Mouse (Mus musculus) kidney, adult 8-10 months (tissue): ENCODE results near the gene Msi1.

ENCODE experiments used
- DNase-seq, 2 experiments: peaks; one replicate each; pipeline ENCODE4 v3.0.0; 2022

Gene Msi1

DNA sequence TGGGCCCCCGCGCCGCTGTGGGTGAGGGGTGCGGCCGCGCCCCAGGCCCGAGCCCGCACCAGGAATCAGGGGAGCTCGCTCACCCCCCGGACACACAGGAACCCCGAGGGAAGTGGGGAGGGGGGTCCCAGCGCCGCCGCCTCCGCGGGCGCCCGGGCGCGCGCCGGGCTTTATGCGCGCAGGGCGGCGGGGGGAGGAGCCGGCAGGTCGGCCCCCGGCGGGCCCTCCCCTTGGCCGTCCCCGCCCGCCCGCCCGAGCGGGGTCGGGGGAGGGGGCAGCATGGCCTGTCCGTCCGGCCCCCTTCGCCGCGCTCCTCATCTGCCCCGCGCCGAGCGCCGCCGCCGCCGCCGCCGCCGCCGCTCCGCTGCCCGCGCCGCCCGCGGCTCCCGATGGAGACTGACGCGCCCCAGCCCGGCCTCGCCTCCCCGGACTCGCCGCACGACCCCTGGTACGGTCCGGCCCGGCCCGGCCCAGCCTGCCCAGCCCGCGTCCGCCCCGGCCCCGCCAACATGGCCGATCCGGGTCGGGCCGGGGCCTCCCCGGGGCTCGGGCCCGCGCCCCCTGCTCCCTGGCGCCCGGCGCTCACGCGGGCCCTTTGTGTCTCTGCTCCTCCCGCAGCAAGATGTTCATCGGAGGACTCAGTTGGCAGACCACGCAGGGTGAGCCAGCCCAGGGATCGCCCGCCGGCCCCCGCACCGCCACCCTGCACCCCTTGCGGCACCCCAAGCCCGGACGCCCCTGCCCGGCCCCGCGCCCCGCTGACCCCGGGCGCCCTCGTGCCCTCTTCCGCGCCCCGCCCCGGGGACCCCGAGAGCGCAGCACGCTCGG lies at the start of gene Msi1:
Gene Msi1 (plus strand): TSS at position 241 of the 828 bp plus-strand sequence.
- DNase-seq, result no peak

- no peak for DNase-seq
Measured at GRCm38 (mm10) chr5:115391935-115392334, 37.5 kb upstream of the Msi1 start.

DNA sequence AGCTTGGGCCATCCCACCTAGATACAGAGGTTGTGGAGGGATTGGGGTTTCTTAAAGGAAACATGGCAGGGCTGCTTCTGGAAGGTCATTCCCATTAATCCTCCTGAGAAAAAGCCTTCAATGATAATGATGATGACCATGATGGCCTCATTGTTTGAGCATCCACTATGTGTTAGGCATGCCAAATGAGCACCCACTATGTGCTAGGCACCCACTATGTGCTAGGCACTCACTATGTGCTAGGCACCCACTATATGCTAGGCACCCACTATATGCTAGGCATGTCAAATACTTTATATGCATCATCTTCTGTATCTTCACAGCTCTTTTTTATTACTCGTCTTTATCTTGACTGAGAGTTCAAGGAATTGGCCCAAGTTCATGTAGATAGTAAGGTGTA lies 36.4 kb upstream of the Msi1 start:
- DNase-seq, result no peak

DNA sequence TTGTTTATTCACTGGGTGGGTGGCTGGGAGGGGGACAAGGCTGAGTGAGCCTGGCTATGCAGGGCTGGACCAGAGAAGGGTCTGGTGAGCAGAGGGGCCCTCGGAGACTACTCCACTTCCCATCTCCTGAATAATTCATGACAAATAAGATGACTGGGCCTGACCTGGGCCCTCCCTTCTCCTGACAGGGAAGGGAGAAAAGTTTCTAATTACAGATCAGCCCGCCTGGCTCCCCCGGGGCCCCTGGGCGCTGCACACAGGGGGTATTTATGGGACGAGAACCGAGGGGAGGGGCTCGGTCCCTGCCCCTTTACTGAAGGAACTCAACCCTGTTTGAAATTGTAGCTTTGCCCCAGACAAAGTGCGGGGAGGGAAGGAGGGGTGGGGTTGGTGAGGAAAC lies 35.2 kb upstream of the Msi1 start:
- no peak for DNase-seq

- no peak for DNase-seq
Measured at GRCm38 (mm10) chr5:115394836-115395235, 34.6 kb upstream of the Msi1 start.

GRCm38 (mm10) chr5:115396654-115397053 lies 32.7 kb upstream of the Msi1 start:
- DNase-seq, result no peak

GRCm38 (mm10) chr5:115397839-115398780 lies 31.3 kb upstream of the Msi1 start:
- no peak for DNase-seq

- no peak for DNase-seq
Measured at GRCm38 (mm10) chr5:115402063-115402462, 27.3 kb upstream of the Msi1 start.

DNA sequence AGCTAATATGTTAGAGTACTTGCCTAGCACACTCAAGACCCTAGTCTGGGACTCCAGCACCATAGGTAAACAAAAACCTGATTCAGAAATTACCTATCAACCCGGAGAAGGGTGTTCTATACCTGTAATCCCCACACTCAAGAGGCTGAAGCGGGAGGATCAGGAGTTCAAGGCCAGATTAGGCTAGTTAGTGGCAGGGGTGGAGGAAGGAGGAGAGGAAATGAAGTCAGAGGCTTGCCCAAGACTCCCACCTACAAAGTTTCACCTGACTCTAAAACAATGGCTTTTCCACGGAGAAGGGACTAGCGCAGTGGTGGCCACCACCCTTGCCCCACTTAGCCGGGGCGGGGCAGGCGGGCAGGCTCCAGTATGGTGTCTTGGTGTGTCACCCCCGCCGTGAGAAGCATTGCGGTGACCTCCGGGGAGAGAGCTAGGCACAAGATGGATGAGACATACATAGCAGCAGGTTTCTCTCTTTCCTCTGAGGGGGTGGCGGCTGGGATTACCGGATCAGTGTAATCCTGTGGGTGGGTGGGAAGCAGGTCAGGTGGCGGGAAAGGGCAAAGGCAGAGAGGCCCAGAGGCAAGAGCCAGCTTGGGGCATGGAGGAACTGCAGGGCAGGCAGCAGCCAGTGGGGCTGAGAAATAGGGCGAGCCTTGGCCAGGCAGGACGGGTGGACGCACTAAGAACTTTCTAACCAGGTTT lies 25.8 kb upstream of the Msi1 start:
- no peak for DNase-seq

GRCm38 (mm10) chr5:115404241-115404794 lies 25.1 kb upstream of the Msi1 start:
- no peak for DNase-seq

DNA sequence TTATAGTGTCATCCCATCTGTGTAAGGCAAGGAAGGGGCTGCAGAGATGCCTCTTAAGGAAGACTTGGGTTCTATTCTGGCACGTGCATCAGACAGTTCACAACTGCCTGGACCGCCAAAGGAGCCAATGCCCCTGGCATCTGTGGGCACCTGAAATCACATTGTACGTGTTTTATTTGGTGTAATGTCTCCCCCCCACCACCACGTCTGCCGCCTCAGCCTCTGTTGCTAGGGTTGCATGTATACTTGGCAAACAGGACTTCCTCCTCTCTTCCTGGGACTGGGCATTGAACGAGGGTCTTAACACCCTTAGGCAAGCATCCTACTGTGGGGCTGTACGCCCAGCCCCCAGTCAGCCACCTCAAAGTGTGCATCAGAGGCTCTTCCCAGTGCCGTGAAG lies 24.2 kb upstream of the Msi1 start:
- no peak for DNase-seq

DNA sequence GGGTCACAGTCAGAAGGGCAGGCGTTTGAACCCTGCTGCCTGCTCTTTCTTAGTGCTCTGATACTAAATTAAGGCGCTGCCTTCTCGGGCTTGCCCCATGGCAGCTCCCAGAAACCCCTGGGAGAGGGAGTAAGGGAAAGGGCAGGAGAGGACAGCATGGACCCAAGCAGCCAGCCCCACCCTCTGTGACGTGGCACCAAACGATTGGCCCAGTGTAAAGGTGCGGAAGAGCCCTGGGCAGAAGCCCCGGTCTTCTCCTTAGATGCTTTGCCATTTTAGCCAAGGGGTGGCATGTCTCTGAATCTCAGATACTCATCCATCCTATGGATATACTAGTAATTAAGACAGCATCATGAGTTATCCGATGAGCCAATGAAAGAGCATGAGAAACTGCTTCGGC lies 21.3 kb upstream of the Msi1 start:
- no peak for DNase-seq

DNA sequence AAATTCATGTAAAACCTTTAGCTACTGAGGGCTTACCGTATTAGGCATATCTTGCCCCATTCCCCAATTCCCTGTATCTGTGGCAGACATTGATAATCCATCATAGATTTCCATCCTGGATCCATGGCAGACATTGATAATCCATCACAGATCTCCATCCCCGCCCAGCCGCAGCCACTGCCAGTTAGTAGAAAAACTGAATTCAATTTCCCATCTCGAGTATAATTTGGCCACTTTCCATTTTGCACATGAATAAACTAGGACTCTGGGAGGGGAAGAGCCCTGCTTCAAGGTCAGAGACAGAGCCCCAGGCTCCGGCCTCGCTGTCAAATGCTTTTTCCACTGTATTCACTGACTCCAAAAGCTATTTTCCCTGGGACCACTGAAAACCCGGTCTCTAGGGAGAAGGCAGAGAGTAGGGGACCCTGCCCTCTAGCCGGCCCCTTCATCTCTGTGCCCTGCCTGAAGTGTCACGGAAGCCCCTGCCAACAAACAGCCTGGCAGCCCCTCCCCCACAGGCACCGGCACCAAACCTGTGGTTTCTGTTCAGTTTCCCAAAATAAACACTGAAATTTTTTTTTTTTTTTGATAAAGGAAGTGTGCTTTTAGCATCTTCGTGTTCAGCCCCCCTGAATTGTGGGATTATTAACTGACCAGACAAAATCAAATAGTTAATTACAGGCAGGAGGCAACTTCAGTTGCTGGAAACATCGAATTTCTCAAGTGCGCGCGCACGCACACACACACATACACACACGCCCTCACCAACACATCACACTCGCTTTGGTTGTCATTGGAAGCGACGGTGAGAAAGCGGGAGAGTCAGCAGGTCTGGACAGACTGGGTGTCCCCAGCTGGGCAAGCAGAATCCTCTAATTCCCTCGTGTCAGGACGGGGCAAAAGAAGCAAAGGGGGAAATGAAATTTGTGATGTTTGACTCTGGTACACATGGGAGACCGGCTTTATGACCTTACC lies 14.0 kb upstream of the Msi1 start:
- DNase-seq, result no peak

GRCm38 (mm10) chr5:115428831-115429358 lies 504 bp upstream of the Msi1 start:
- DNase-seq, result no peak

DNA sequence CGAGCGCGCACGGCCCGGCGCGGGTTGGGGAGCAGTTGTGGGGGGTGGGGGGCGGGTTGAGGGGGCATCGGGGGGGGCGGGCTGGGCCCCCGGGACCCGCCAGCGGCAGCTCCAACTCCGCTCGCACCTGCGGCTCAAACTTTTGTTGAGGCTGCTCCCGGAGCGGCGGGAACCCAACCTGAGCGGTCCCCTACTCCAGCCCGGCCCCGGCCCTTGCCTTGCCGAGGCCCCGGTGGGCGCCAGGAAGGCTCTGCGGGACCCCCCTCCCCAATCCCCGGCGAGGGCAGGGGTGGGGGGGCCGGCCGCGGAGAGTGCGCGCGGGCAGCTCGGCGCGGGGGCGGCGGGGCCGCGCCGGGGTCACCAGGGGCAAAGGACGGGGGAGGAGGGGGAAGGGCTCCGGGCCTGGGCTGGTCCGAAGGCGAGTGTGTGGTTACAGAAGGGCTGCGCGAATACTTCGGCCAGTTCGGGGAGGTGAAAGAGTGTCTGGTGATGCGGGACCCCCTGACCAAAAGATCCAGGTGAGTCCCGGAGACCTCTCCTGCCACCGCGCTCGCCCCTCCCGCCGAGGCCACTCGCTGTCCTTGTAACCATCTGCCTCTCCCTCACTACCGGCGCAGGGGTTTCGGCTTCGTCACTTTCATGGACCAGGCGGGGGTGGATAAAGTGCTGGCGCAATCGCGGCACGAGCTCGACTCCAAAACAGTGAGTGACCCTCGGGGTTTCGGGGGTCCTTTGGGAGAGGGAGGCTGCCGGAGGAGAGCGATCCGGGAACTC lies 975 bp downstream of the Msi1 start:
- DNase-seq, result no peak

DNA sequence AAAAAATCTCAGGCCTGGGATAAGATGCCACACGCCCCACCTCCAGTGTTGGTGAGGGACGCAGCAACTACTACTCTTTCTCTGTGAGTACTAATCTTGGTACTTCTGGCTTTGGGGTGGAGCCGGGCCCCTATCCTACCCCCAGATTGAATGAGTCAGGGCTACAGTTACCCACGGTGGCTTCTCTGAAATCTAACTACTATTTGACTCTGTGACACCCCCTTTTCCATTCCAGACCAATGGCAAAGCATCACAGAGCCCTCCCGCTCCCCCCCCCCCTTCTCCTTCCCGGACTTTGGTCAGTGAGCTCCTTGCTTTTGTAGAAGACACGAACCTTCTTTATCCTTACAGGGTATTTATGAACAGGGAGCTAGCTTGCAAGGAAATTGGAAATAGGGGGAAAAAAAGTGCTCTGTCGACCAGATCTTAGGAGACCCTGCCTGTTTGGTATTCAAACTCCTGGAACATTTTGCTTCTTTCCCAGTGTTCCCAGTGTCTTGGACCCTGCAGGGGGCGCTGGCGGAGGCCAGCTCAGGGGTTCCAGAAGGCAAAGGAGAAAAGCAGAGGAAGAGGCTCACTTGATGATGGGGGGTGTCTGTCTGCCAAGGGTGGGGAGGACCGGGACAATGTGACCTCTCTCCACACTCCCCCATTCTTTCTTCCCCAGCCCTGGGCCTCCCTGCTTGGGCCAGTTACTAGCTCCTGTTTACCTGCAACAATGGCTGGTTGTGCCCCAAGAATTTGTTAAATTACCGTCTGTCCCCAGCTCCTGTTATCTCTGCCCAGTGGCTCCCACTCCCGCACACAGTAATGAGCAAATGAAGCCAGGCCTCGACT lies 1.9 kb downstream of the Msi1 start:
- DNase-seq, result no peak

DNA sequence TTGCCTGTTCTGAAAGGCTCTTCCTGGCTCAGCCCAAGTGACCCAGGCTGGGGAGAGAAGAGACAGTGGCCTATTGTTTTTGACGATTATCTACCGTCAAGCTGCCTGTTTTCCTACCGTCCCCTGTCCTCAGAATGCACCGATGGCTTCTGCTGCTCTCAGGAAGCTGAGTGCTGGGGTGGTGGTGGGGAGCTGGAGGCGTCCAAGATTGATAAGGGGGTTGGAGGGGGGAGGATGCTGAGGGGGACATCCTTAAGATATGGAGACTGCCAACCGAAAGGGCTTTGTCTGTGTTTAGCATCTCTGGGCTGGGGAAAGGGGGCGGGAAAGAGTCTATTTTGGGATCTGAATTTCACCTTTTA lies 2.5 kb downstream of the Msi1 start:
- DNase-seq, result no peak

DNA sequence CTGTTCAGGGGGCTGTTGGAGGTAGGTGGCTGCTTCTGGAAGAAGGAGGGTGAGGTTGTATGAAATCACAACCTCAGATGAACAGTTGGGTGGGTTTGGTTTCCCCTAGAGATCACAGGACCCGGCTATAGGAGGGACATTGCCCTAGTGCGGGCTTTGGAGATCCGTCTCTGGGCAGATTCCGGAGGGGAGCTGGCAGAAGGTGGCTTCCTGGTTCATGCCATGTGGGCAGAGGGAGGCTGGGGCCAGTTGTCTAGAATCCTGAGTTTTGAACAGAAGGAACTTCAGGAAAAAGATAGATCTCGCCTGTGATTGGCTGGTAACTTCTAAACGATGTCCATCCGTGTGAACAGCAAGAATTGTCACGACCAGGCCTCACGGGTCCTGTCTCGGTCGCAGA lies 3.0 kb downstream of the Msi1 start:
- DNase-seq, result no peak

GRCm38 (mm10) chr5:115433191-115433590 lies 3.8 kb downstream of the Msi1 start:
- DNase-seq, result no peak
